Mouse (Mus musculus) c-Kit-positive CD71-negative TER-119-negative erythroid progenitor cells, embryonic 14.5 days (primary cell): ENCODE results near the gene Zfp329.
"Not testable (repeated sequence)": the region's sequence is repeated elsewhere in the genome, so short reads cannot be mapped to it uniquely, and the experiment has no call there.

Experiments used
- DNase-seq: peaks from one replicate; pipeline ENCODE4 v3.0.0-alpha.2; 2013; ENCODE audit warnings: low read depth

Zfp329 gene

DNA sequence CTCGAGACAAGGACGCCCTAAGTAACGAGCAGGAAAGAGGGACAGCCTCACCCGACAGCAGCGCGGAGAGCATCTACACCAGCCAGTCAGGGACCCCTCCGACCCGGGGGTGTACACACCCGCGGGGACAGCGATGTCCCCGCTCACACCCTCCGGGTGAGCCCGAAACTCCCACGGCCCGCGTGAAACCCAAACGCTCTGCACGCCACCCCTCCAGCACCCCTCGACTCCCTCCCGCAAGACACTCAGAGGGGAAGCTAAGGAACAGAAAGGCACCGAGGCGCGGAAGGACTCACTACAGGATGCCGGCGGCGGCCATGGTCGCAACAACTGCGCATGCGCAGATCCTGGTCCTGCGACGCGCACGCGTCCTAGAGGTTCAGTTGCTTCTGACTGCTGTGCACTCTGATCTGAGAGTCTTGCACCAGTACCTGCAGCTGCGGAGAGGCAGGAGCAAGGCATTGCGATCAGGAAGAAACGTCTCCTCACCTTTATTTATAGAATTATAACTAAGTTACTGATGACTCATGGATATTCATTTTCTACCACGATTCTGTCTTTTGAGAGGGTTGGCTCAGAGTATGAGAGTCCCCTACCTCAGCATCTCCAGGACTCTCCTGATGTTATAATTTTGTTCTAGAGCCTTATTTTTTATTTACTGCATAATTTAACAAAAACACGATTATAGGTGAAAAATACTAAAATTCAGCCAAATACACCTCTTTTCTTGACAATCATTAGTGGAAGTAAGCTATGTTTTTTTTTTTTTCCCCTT, at the start of gene Zfp329:
Gene Zfp329 (minus strand): TSS at position 338 of the 775 bp plus-strand sequence.
- peak; percentile 84 for DNase-seq

DNA sequence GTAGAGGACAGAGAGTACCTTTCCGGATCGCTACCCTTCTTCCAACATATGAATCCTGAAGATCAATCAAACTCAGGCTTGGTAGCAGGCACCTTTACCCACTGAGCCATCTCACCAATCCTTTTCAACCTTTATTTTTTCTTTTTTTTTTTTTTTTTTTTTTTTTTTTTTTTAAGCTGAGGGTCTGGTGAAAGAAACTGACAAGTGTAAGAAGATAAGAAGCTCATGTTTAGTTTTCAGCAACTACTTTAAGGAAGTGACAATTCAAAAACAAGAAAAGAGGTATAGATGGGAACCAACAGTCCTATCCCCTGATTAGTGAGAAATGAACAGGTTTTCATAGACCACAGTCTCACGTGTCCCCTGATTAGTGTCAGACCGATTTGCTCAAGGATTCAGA, 17.1 kb upstream of the Zfp329 start:
- DNase-seq, result no peak

DNA sequence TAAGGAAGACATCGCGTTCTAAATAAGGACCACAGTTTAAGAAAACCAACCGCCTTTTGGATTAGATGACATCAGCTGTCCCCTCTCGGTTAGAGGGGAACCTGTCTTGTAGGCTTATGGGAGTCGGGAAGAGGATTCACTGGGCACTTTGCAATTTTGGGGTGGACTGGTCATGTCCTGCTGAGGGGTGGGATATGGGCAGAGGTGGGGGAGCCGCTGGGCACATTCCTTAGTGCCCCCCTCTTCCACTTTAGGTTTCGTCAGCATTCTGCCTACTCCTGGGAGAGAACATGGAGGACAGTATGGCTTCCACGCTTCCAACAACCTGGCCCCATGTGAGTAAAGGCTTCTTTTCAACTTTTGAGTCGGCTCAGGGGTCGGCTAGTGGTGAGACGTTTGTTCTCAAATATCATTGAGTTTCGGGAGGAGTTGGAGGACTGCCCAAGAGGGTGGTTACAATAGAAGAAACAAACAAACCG, 16.6 kb upstream of the Zfp329 start:
- no peak for DNase-seq

GRCm38 (mm10) chr7:12834162-12835120, 15.8 kb upstream of the Zfp329 start, which contains the start of gene Zfp110:
TSS of gene Zfp110 (plus strand) at chr7:12834761.
- DNase-seq, result peak; percentile 72

DNA sequence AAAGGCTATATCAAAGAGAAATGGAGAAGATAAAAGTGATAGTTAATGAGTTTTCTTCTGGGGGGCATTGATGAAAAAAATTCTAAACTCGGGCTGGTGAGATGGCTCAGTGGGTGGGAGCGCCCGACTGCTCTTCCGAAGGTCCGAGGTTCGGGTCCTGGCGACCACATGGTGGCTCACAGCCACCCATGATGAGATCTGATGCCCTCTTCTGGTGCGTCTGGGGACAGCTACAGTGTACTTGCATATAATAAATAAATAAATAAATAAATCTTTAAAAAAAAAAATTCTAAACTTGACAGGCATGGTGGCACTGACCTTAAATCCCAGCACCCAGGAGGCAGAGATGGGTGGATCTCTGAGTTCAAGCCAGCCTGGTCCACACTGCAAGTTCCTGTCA, 3.1 kb downstream of the Zfp329 start:
- DNase-seq, result no peak

DNA sequence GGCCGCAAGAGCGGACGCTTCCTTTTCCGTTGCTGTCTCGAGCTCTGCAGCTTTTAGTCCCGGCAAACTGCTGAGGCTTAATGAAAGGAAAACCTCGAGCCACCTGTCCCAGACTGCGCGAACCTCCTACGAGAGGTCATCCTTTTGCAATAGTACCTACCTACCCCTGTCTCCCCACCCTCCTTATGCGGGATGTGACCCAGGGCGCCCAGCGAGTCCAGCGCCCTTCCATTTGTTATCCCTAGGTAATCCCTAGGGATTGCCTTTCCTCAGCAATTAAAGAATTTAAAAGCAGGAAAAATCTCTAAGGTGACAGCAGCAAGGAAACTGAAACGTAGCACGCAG, 15.0 kb downstream of the Zfp329 start:
- no peak for DNase-seq

GRCm38 (mm10) chr7:12802866-12803726, 15.6 kb downstream of the Zfp329 start, which contains the start of gene Zscan18:
TSS of gene Zscan18 (minus strand) at chr7:12803635.
- DNase-seq, result peak; percentile 55

DNA sequence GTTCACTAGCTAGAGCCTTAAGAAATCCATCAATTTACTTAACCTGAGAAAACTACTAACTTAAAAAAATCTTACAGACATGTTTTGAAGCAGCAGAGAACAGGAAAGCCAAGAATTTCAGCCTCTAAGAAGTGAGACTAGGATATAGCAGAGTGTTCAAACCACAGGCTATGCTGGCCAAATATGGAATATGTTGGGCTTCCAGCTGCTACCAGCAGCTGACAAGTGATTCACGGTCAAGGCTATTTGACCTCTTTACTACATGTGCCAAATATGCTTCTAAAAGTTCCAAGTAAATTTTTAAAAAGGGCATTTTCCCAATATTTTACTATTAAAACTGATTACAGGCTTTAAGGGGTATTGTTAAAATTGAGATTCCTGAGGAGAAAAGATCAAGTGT, 19.1 kb downstream of the Zfp329 start:
- DNase-seq, result no peak

- DNase-seq, result no peak
These were observed 20.7 kb downstream of the Zfp329 start for GRCm38 (mm10) chr7:12797971-12798370.

DNA sequence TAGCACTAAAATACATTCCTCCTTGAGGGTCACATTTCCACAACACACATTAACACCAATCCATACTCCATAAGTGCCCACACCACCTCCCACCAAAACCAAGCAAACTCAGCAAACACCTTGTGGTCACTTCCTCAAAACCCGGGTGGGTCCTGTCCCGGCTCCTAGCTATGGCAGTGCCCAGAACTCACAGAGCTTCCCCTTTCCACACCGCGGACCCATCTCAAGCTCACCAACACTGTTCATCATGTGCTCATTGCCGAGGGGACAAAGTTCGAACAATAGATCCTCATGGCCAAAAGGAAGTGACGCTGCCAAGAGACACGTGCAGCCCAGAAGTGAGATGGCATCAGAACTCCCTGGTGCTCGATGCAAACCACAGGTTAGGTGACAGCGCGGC, 26.0 kb downstream of the Zfp329 start:
- DNase-seq, result not testable (repeated sequence)

DNA sequence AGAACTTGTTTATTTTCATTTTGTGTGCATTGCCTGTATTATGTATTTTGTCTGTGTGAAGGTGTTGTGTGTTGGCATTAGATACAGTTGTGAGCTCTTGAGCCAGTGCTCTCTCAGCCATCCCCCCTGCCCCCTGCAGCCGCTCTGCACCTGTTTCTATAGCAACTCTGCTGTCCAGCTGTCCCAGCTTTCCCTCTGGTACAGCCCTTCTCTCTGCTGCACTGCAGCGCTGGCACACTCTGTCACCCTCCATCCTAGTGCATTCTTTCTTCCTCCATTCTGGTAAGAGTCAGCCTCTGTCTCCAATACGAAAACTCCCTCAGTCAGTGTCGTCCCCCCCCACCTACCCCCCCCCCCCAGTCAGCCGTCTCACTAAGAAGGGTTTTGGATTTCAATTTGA, 30.6 kb downstream of the Zfp329 start:
- no peak for DNase-seq

GRCm38 (mm10) chr7:12787333-12787732, 31.3 kb downstream of the Zfp329 start:
- no peak for DNase-seq

DNA sequence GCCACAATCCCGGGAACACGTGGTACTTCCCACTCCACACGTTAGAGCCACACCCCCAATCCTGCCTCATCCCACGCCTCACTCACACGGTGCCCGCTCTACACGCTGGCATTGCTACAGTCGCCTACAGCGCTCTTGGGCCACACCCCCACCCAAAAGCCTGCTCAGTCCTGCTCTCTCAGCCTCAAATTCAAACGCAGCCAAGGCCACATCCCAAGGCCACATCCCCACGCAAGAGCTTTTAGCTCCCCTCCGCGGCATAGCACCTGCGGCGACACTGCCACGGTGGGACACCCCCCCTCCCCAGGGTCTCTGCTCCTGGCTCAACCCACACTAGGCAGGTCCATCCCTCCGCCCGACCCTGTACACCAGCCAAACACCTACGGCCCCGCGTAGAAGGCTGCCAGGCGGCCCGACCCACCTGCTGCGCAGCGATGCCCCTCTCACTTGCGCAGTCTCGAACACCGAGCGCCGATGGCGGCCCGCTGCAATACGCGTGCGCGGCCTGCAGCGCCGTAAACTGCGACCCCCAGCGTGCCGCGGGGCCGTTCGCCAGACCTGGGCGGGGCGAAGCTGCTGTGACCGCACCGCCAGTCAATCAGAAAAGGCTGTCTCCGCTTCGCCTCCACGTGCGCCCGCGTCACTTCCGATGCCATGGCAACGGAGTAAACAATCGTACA, 38.4 kb downstream of the Zfp329 start:
- DNase-seq, result peak; percentile 70

- no peak for DNase-seq
These were observed 38.9 kb downstream of the Zfp329 start for GRCm38 (mm10) chr7:12779782-12780150.

DNA sequence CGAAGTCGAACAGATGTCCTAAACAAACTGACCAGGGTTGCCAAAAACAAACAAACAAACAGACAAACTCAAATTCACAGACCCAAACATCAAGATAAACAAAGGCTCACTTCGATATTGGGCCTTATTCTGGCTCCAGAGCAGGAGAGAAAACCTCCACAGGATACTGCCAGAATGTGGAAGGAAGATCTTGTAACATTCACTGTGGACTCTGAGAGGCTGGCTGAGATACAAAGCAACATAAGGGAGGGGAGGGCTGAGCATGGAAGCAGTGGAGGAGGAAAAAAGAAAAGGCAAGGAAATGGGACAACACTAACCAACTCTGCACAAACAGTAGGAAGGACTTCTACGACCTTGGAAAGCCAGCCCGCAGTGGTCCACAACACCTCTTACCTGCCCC, 39.5 kb downstream of the Zfp329 start:
- no peak for DNase-seq

GRCm38 (mm10) chr7:12774606-12775005, 44.1 kb downstream of the Zfp329 start:
- DNase-seq, result no peak

DNA sequence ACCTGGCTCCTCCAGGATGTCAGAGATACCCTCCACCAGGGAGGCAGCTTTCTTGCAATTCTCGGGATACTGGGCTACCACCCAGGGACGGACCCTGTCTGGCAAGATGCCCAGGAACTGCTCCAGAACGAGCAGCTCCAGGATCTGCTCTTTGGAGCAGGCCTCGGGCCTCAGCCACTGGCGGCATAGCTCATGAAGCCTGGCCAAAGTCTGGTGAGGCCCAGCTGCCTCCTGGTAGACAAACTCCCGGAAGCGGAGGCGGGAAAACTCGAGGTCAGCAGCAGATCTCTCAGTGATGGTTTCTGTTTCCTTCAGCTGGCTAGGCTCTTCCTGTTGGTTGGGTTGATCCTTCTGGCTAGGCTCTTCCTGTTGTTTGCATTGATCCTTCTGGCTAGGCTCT, 44.5 kb downstream of the Zfp329 start:
- no peak for DNase-seq
